ENCODE assay signal across 16 mouse cellular contexts in the genomic region with DNA sequence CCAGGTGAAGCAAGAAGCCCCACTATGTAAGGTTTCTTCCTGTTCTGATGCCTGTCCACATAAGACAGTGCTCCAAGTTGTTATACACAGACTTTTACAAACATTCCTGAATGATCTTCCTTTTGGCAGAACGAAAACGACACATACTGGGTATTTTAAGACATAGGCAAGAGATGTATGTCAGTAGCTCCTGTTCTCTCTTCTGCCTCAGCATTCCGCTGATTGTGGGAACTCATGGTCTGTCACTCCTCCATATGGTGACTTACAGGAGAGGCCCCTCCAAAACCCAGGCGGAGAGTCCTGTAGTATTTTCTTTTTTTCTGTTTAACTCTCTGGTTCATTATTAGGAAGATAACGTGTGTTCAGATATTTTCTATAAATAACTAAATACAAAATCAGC.
"Had no signal": no experiment of that assay in that cellular context is flagged by ENCODE, and none has a peak within 500 bp of the region (broad histone marks: within the 10 kb centered on the region; RNA-seq: fewer than 3 reads in every experiment).

No protein-coding gene starts in this region.

- DNase-seq: lung, adult 18-20 months; lung, embryonic 14.5 days; lung, postnatal 14 days; lung, postnatal 36 days; right cerebral cortex, postnatal 14 days; thymus, adult 2 months; thymus, postnatal 25 days; thymus, postnatal 4 days had no signal

- ATAC-seq: midbrain, embryonic 13.5 days; midbrain, embryonic 15.5 days had no signal

- H3K4me3 ChIP-seq: megakaryocyte, embryonic 14.5 days; midbrain, embryonic 13.5 days; midbrain, embryonic 15.5 days; neural tube, embryonic 12.5 days; stomach, embryonic 15.5 days had no signal

- H3K9ac ChIP-seq: lung, embryonic 14.5 days; midbrain, embryonic 13.5 days; midbrain, embryonic 15.5 days; neural tube, embryonic 12.5 days; stomach, embryonic 15.5 days had no signal

- H3K4me1 ChIP-seq: megakaryocyte, embryonic 14.5 days; midbrain, embryonic 13.5 days; midbrain, embryonic 15.5 days; neural tube, embryonic 12.5 days; stomach, embryonic 15.5 days had no signal

- H3K27ac ChIP-seq: macrophage; midbrain, embryonic 13.5 days; midbrain, embryonic 15.5 days; neural tube, embryonic 12.5 days; stomach, embryonic 15.5 days; stomach, postnatal 0 days had no signal

- H3K27me3 ChIP-seq: megakaryocyte, embryonic 14.5 days; midbrain, embryonic 13.5 days; midbrain, embryonic 15.5 days; neural tube, embryonic 12.5 days; stomach, embryonic 15.5 days had no signal

- H3K9me3 ChIP-seq: megakaryocyte, embryonic 14.5 days; midbrain, embryonic 13.5 days; midbrain, embryonic 15.5 days; neural tube, embryonic 12.5 days; stomach, embryonic 15.5 days had no signal

- H3K4me2 ChIP-seq: lung, embryonic 14.5 days; midbrain, embryonic 11.5 days; midbrain, embryonic 13.5 days; midbrain, embryonic 15.5 days; neural tube, embryonic 12.5 days; stomach, embryonic 15.5 days had no signal

- H3K36me3 ChIP-seq: midbrain, embryonic 13.5 days; midbrain, embryonic 15.5 days; neural tube, embryonic 12.5 days; stomach, embryonic 15.5 days had no signal
